Comparison of ENCODE assay signal across 8 mouse cellular contexts in the genomic region with DNA sequence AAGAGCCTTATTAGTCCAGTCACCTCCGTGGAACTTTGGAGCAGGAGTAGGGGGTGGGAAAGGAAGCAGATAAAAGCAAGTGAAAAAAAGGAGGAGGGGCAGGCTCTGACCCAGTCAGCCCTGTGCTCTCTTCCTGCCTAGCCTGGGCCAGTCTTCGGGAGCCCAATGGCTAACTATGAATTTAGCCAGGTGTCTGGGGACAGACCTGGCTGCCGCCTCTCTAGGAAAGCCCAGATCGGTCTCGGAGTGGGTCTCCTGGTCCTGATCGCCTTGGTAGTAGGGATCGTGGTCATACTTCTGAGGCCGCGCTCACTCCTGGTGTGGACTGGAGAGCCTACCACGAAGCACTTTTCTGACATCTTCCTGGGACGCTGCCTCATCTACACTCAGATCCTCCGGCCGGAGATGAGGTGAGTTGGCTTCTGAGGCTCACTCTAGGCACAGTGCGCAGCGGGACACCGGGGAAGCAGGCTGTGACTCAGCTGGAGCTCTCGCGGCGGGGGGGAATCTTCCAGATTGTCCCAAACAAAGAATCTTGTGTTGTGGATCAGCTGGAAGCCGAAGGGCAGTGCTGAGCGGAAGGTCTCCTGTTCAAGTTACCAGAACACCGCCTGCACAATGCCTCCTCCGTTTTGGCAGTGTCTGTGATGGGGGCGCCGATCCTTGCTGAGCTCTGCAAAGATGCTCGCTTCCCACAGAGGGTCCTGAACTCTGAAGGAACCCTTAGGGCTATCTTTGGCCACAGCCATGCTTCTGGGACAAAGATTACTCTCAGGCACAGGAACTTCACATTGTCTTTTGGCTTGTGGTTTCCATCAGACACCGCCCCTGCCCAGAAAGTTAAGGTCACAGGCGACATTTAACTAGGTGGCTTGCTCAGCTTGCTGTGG. TPM values are rescaled to one million over a fixed set of nuclear protein-coding genes. Genes with fewer than 3 reads are reported as not detected.
A peak's percentile ranks its signal among the peaks of the same experiment; 100 is the strongest.
DNase-seq lines count a peak whose midpoint lies in the region; ATAC-seq and TF ChIP-seq lines count a peak whose summit lies in the region.

No protein-coding gene starts in this region.

- H3K27ac ChIP-seq in intestine, embryonic 14.5 days (ENCODE audit: low read depth): peak overlapping the region; percentile 33; the same call in 1 of the 2 replicates
- peak overlapping the region; percentile 1; the same call in 1 of the 2 replicates for H3K27ac ChIP-seq in liver, embryonic 11.5 days (ENCODE audit: low read depth, low read length)
- no peak overlapping the region for H3K27ac ChIP-seq in midbrain, postnatal 0 days (ENCODE audit: low read depth, low read length)
- peak overlapping the region; percentile 67 for H3K27ac ChIP-seq in stomach, postnatal 0 days (replicated peaks)

- H3K9ac ChIP-seq in intestine, embryonic 14.5 days (ENCODE audit: low read length): peak overlapping the region; percentile 44
- peak overlapping the region; percentile 50 for H3K9ac ChIP-seq in liver, embryonic 11.5 days (ENCODE audit: low read depth, low read length)
- 0 out of 2 replicates have a peak overlapping the region, but pooled peaks have one; percentile 1 for H3K9ac ChIP-seq in midbrain, postnatal 0 days (replicated peaks; ENCODE audit: low read length, poor library complexity, severe bottlenecking)
- peak overlapping the region; percentile 59 for H3K9ac ChIP-seq in stomach, postnatal 0 days (ENCODE audit: low read length)

- no peak for TF ChIP-seq EP300 in stomach, postnatal 0 days (optimal IDR thresholded peaks at IDR 0.05)

- DNase-seq in right cerebral cortex, adult 18-20 months: peak; percentile 43
- no peak for DNase-seq in right cerebral cortex, postnatal 36 days (ENCODE audit: low spot score in 2 of 2)
- DNase-seq in cerebellum, postnatal 36 days: peak; percentile 36 to 46
- peak; percentile 73 for DNase-seq in intestine, embryonic 14.5 days (ENCODE audit: low spot score)
- DNase-seq in liver, embryonic 11.5 days (ENCODE audit: low spot score): peak; percentile 51
- peak; percentile 8 for DNase-seq in midbrain, postnatal 0 days (ENCODE audit: low spot score)
- DNase-seq in stomach, postnatal 0 days (ENCODE audit: low spot score): peak; percentile 50

- no peaks in the 10 kb centered on the region for H3K9me3 ChIP-seq in intestine, embryonic 14.5 days (ENCODE audit: control insufficient read depth, low read length)
- no peaks in the 10 kb centered on the region for H3K9me3 ChIP-seq in liver, embryonic 11.5 days (ENCODE audit: control insufficient read depth, low read length)
- H3K9me3 ChIP-seq in midbrain, postnatal 0 days (ENCODE audit: low read length): no peaks in the 10 kb centered on the region
- H3K9me3 ChIP-seq in stomach, postnatal 0 days (ENCODE audit: control insufficient read depth, low read length): no peaks in the 10 kb centered on the region

- peak overlapping the region; percentile 35 for H3K4me3 ChIP-seq in intestine, embryonic 14.5 days (ENCODE audit: low read depth, low read length)
- H3K4me3 ChIP-seq in liver, embryonic 11.5 days (ENCODE audit: low read depth, low read length): peak overlapping the region; percentile 43
- peak overlapping the region; percentile 28 for H3K4me3 ChIP-seq in midbrain, postnatal 0 days (ENCODE audit: low read depth, low read length)
- H3K4me3 ChIP-seq in stomach, postnatal 0 days (ENCODE audit: low read depth, low read length): peak overlapping the region; percentile 32

- 5% methylated on average over 28 of the region's 28 CpGs for WGBS in intestine, embryonic 14.5 days
- 3% methylated on average over 28 of the region's 28 CpGs for WGBS in liver, embryonic 11.5 days
- 5% methylated on average over 28 of the region's 28 CpGs for WGBS in midbrain, postnatal 0 days
- WGBS in stomach, postnatal 0 days: 7% methylated on average over 28 of the region's 28 CpGs

- peak; percentile 46 for ATAC-seq in granulocyte monocyte progenitor cell, adult 5-6 weeks (replicated peaks; ENCODE audit: poor library complexity, severe bottlenecking)
- ATAC-seq in intestine, embryonic 14.5 days (replicated peaks; ENCODE audit: low FRiP score, low TSS enrichment, low read depth): peak; percentile 33
- ATAC-seq in liver, embryonic 11.5 days (replicated peaks; ENCODE audit: low FRiP score): peak; percentile 60
- ATAC-seq in midbrain, postnatal 0 days (ENCODE audit: low FRiP score): no peak
- peak; percentile 68 for ATAC-seq in stomach, postnatal 0 days (ENCODE audit: low FRiP score, low TSS enrichment)

- 0 out of 2 replicates have a peak, but pooled peaks cover 3% of the 10 kb centered on the region for H3K4me1 ChIP-seq in intestine, embryonic 14.5 days (replicated peaks; ENCODE audit: control insufficient read depth, insufficient read depth, low read length)
- peaks cover 3% of the 10 kb centered on the region; the same call in 1 of the 2 replicates for H3K4me1 ChIP-seq in liver, embryonic 11.5 days (replicated peaks; ENCODE audit: control insufficient read depth, insufficient read depth, low read length)
- H3K4me1 ChIP-seq in midbrain, postnatal 0 days (ENCODE audit: insufficient read depth, low read length): peaks cover 3% of the 10 kb centered on the region; the same call in 1 of the 2 replicates
- H3K4me1 ChIP-seq in stomach, postnatal 0 days (replicated peaks; ENCODE audit: control insufficient read depth, insufficient read depth): no peaks in the 10 kb centered on the region

- no peaks in the 10 kb centered on the region for H3K27me3 ChIP-seq in intestine, embryonic 14.5 days (replicated peaks; ENCODE audit: control insufficient read depth, insufficient read depth, low read length)
- no peaks in the 10 kb centered on the region for H3K27me3 ChIP-seq in liver, embryonic 11.5 days (replicated peaks; ENCODE audit: control insufficient read depth, insufficient read depth, low read length)
- no peaks in the 10 kb centered on the region for H3K27me3 ChIP-seq in midbrain, postnatal 0 days (ENCODE audit: insufficient read depth, low read length)
- no peaks in the 10 kb centered on the region for H3K27me3 ChIP-seq in stomach, postnatal 0 days (ENCODE audit: control insufficient read depth, insufficient read depth, low read length)

- peak overlapping the region; percentile 68 for H3K4me2 ChIP-seq in intestine, embryonic 14.5 days (ENCODE audit: low read length)
- peak overlapping the region; percentile 73 for H3K4me2 ChIP-seq in liver, embryonic 11.5 days
- H3K4me2 ChIP-seq in midbrain, postnatal 0 days (ENCODE audit: low read depth, low read length, poor library complexity, severe bottlenecking): peak overlapping the region; percentile 46
- H3K4me2 ChIP-seq in stomach, postnatal 0 days (replicated peaks; ENCODE audit: low read depth): peak overlapping the region; percentile 62

- no peak for TF ChIP-seq CTCF in midbrain, postnatal 0 days (IDR thresholded peaks at IDR 0.05)
- no peak for TF ChIP-seq CTCF in stomach, postnatal 0 days (IDR thresholded peaks at IDR 0.05; ENCODE audit: low read depth)

- H3K36me3 ChIP-seq in intestine, embryonic 14.5 days (ENCODE audit: control insufficient read depth, insufficient read depth, low read length): no peaks in the 10 kb centered on the region
- H3K36me3 ChIP-seq in liver, embryonic 11.5 days (ENCODE audit: control insufficient read depth, insufficient read depth, low read length): no peaks in the 10 kb centered on the region
- H3K36me3 ChIP-seq in midbrain, postnatal 0 days (ENCODE audit: insufficient read depth, low read length): no peaks in the 10 kb centered on the region
- H3K36me3 ChIP-seq in stomach, postnatal 0 days (ENCODE audit: control insufficient read depth, insufficient read depth, low read length): no peaks in the 10 kb centered on the region

RNA-seq across cellular contexts. Expression of a gene that starts 0.6 kb away (rescaled TPM):
- total RNA-seq in granulocyte monocyte progenitor cell, adult 5-6 weeks (2014; fragmentation: Nextera tagmentation): not detected in 2 replicates
- total RNA-seq in granulocyte monocyte progenitor cell, adult 5-6 weeks (2017): 0.26 TPM in 1 of 2 replicates, not detected in the other
- polyA plus RNA-seq in intestine, embryonic 14.5 days (2014; fragmentation: Nextera tagmentation; extraction: Ambion mirVana): 14.4 and 15.8 TPM in 2 replicates
- 22.0 and 25.0 TPM in 2 replicates for polyA plus RNA-seq in liver, embryonic 11.5 days (2014; fragmentation: Nextera tagmentation; extraction: Ambion mirVana)
- total RNA-seq in midbrain, postnatal 0 days (2014; rRNA removed): 3.1 and 4.1 TPM in 2 replicates
- 2.3 and 2.5 TPM in 2 replicates for polyA plus RNA-seq in midbrain, postnatal 0 days (2015; fragmentation: Nextera tagmentation; extraction: Ambion mirVana)
- polyA plus RNA-seq in stomach, postnatal 0 days (2015; fragmentation: Nextera tagmentation; extraction: Ambion mirVana): 4.9 and 5.1 TPM in 2 replicates

RNA-seq across cellular contexts. Expression of a gene that starts 44.0 kb away (rescaled TPM):
- total RNA-seq in granulocyte monocyte progenitor cell, adult 5-6 weeks (2014; fragmentation: Nextera tagmentation): 3.5 and 8.0 TPM in 2 replicates
- total RNA-seq in granulocyte monocyte progenitor cell, adult 5-6 weeks (2017): 13.4 and 14.1 TPM in 2 replicates
- not detected in 2 replicates for polyA plus RNA-seq in intestine, embryonic 14.5 days (2014; fragmentation: Nextera tagmentation; extraction: Ambion mirVana)
- polyA plus RNA-seq in liver, embryonic 11.5 days (2014; fragmentation: Nextera tagmentation; extraction: Ambion mirVana): not detected in 2 replicates
- total RNA-seq in midbrain, postnatal 0 days (2014; rRNA removed): 0.52 TPM in 1 of 2 replicates, not detected in the other
- polyA plus RNA-seq in midbrain, postnatal 0 days (2015; fragmentation: Nextera tagmentation; extraction: Ambion mirVana): 0.26 TPM in 1 of 2 replicates, not detected in the other
- polyA plus RNA-seq in stomach, postnatal 0 days (2015; fragmentation: Nextera tagmentation; extraction: Ambion mirVana): 0.25 and 0.74 TPM in 2 replicates

RNA-seq across cellular contexts. Expression of a gene that starts 47.5 kb away (rescaled TPM):
- 31.2 and 47.8 TPM in 2 replicates for total RNA-seq in granulocyte monocyte progenitor cell, adult 5-6 weeks (2014; fragmentation: Nextera tagmentation)
- total RNA-seq in granulocyte monocyte progenitor cell, adult 5-6 weeks (2017): 46.3 and 61.3 TPM in 2 replicates
- polyA plus RNA-seq in intestine, embryonic 14.5 days (2014; fragmentation: Nextera tagmentation; extraction: Ambion mirVana): 65.6 and 71.0 TPM in 2 replicates
- polyA plus RNA-seq in liver, embryonic 11.5 days (2014; fragmentation: Nextera tagmentation; extraction: Ambion mirVana): 36.5 and 40.3 TPM in 2 replicates
- 122 and 140 TPM in 2 replicates for total RNA-seq in midbrain, postnatal 0 days (2014; rRNA removed)
- polyA plus RNA-seq in midbrain, postnatal 0 days (2015; fragmentation: Nextera tagmentation; extraction: Ambion mirVana): 84.5 and 85.2 TPM in 2 replicates
- 44.0 and 45.7 TPM in 2 replicates for polyA plus RNA-seq in stomach, postnatal 0 days (2015; fragmentation: Nextera tagmentation; extraction: Ambion mirVana)

RNA-seq across cellular contexts. Expression of a gene that starts 50.3 kb away (rescaled TPM):
- 1.8 TPM in 1 of 2 replicates, not detected in the other for total RNA-seq in granulocyte monocyte progenitor cell, adult 5-6 weeks (2014; fragmentation: Nextera tagmentation)
- 0.46 and 1.0 TPM in 2 replicates for total RNA-seq in granulocyte monocyte progenitor cell, adult 5-6 weeks (2017)
- polyA plus RNA-seq in intestine, embryonic 14.5 days (2014; fragmentation: Nextera tagmentation; extraction: Ambion mirVana): 0.26 and 0.38 TPM in 2 replicates
- polyA plus RNA-seq in liver, embryonic 11.5 days (2014; fragmentation: Nextera tagmentation; extraction: Ambion mirVana): 0.36 TPM in 1 of 2 replicates, not detected in the other
- 0.55 TPM in 1 of 2 replicates, not detected in the other for total RNA-seq in midbrain, postnatal 0 days (2014; rRNA removed)
- polyA plus RNA-seq in midbrain, postnatal 0 days (2015; fragmentation: Nextera tagmentation; extraction: Ambion mirVana): 0.16 and 0.21 TPM in 2 replicates
- 3.6 and 4.4 TPM in 2 replicates for polyA plus RNA-seq in stomach, postnatal 0 days (2015; fragmentation: Nextera tagmentation; extraction: Ambion mirVana)

Comparison
In these comparisons a context has a peak if more than half of its experiments do, and no peak if none do; other contexts are left out.
1. DNase-seq: peak in right cerebral cortex, adult 18-20 months (single experiment), cerebellum, postnatal 36 days (2 of 2), intestine, embryonic 14.5 days (single experiment), liver, embryonic 11.5 days (single experiment), midbrain, postnatal 0 days (single experiment) and stomach, postnatal 0 days (single experiment); none in right cerebral cortex, postnatal 36 days (0 of 2).
2. H3K9ac ChIP-seq: peak in every context shown above with its lines; median percentile 59 in stomach, postnatal 0 days; 50 in liver, embryonic 11.5 days; 44 in intestine, embryonic 14.5 days; 1 in midbrain, postnatal 0 days.
3. Peak in every context shown above with its lines, with median percentiles within 50 percentile points of each other: H3K4me2 ChIP-seq and H3K4me3 ChIP-seq.